Mouse (Mus musculus) R1 (cell line): ENCODE measurements around the gene Flnb.

Experiments
- DNase-seq: peaks from one replicate; pipeline ENCODE4 v3.0.0-alpha.2; 2018; ENCODE audit warnings: low read depth, low spot score

The Flnb gene

DNA sequence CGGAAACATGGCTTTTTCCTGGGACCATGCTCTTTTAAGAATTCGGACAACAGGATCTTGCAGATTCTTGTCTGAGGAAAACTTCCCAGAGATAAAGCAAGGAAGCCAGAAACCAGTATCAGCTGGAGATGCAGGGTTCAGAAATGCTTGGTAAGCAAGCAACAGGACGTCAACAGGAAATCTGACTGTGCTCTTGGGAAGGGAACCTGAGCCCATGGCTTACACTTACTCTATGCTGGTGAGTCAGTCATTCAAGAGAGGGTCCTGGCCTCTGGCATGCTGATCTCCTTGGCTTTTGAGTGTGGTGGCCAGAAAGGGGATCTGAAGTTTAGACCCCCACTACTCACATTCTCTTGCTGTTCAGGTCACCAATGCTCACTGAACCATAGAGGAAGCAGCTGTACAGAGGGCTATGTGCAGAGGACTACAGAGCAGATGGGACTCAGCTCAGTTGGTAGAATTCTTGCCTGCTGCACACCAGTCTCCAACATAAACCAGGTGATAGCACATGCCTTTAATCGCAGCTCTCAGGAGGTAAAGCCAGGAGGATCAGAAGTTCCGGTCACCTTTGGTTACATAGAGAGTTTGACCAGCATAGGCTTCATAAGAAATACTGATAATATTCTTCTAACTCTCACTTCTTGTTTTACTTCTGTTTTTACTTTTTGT is 173.5 kb downstream of the Flnb start:
- no peak for DNase-seq

DNA sequence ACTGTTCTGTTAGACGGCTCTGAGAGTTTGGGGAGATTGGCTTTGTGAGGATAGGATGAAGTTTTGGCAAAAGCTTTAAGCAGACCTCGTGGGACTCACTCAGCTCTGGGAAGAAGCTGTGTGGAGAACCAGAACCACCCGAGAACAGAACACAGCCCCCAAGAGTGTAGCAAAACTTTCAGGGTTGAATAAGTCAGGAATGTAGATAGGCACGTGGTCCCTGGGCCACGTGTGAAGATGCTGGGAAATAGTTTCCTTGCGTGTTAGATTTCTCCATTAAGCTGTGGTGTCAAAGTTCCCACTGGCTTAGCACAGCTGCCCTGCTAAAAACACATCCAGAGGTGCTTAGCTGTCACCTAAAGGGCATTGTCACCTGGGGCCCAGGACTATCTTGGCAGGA is 174.4 kb downstream of the Flnb start:
- DNase-seq, result no peak

- DNase-seq, result peak; percentile 23
Measured at GRCm38 (mm10) chr14:7994271-7994767, 176.6 kb downstream of the Flnb start, which contains the start of gene Dnase1l3. TSS of gene Dnase1l3 (minus strand) at chr14:7994573.

- peak; percentile 91 for DNase-seq
Measured at GRCm38 (mm10) chr14:7997255-7997696, 179.5 kb downstream of the Flnb start.

- DNase-seq, result no peak
Measured at GRCm38 (mm10) chr14:7999030-7999429, 181.3 kb downstream of the Flnb start.

- no peak for DNase-seq
Measured at GRCm38 (mm10) chr14:7999435-7999834, 181.7 kb downstream of the Flnb start.

- DNase-seq, result no peak
Measured at GRCm38 (mm10) chr14:8000247-8000646, 182.5 kb downstream of the Flnb start.
